Mouse (Mus musculus) MEL (cell line): ENCODE measurements around the gene Nbeal1. TPM values are rescaled to one million over a fixed set of nuclear protein-coding genes. Genes with fewer than 3 reads are reported as not detected.

Experiments
- DNase-seq: peaks from one replicate; pipeline ENCODE4 v3.0.0; 2011; ENCODE audit warnings: low read depth, low spot score
- H3K27ac ChIP-seq: 2 replicates; pipeline ENCODE4 v1.5.1; 2012; ENCODE audit warnings: low read depth, mild to moderate bottlenecking, control low read depth, low read length, moderate library complexity; ENCODE audit not compliant: control insufficient read depth
- H3K27me3 ChIP-seq, 2 experiments: fragments of 150-350 bp in 1 of 2; sonication (generic) in 1 of 2; 2 replicates each; pipeline ENCODE4 v1.6.1; 2012; ENCODE audit warnings: low read length in 2 of 2, mild to moderate bottlenecking in 2 of 2, improper control_type of control experiment in 1 of 2, moderate library complexity in 1 of 2; ENCODE audit not compliant: insufficient read depth in 2 of 2, control insufficient read depth in 1 of 2
- H3K36me3 ChIP-seq, 2 experiments: 2 replicates each; pipeline ENCODE4 v1.6.1; 2012 to 2014; ENCODE audit warnings: low read length in 2 of 2, improper control_type of control experiment in 1 of 2, inconsistent platforms in 1 of 2, mild to moderate bottlenecking in 1 of 2; ENCODE audit not compliant: insufficient read depth in 2 of 2, control insufficient read depth in 1 of 2
- H3K4me1 ChIP-seq, 2 experiments: fragments of 150-350 bp in 1 of 2; sonication (generic) in 1 of 2; 2 replicates each; pipeline ENCODE4 v1.6.1; 2012; ENCODE audit warnings: low read length in 2 of 2, improper control_type of control experiment in 1 of 2, mild to moderate bottlenecking in 1 of 2; ENCODE audit not compliant: insufficient read depth in 2 of 2, control insufficient read depth in 1 of 2
- H3K4me3 ChIP-seq, 2 experiments: fragments of 150-350 bp in 1 of 2; sonication (generic) in 1 of 2; 2 replicates each; pipeline ENCODE4 v1.5.1; 2012; ENCODE audit warnings: low read depth in 2 of 2, low read length in 2 of 2, mild to moderate bottlenecking in 2 of 2, moderate library complexity in 2 of 2, control low read depth in 1 of 2, improper control_type of control experiment in 1 of 2; ENCODE audit not compliant: control insufficient read depth in 1 of 2, insufficient read depth in 1 of 2
- H3K79me2 ChIP-seq: 2 replicates; pipeline ENCODE4 v1.6.1; 2012; ENCODE audit warnings: mild to moderate bottlenecking, low read length, moderate library complexity; ENCODE audit not compliant: control insufficient read depth, poor library complexity, insufficient read depth
- H3K9ac ChIP-seq: 2 replicates; pipeline ENCODE4 v1.6.1; 2012; ENCODE audit warnings: low read depth, mild to moderate bottlenecking, control low read depth, low read length, moderate library complexity; ENCODE audit not compliant: control insufficient read depth, poor library complexity, severe bottlenecking
- H3K9me3 ChIP-seq: fragments of 150-350 bp; sonication (generic); replicated peaks from 2 replicates; pipeline ENCODE4 v1.6.1; 2012; ENCODE audit warnings: mild to moderate bottlenecking, low read length, improper control_type of control experiment, moderate library complexity; ENCODE audit not compliant: insufficient read depth
- BHLHE40 ChIP-seq: IDR thresholded peaks from 2 replicates; pipeline ENCODE4 v1.6.1; 2012; ENCODE audit warnings: low read depth, mild to moderate bottlenecking, inconsistent platforms, low read length, improper control_type of control experiment, borderline replicate concordance
- CHD1 ChIP-seq: IDR thresholded peaks from 2 replicates; pipeline ENCODE4 v1.6.1; 2012; ENCODE audit warnings: low read depth, mild to moderate bottlenecking, inconsistent platforms, low read length, improper control_type of control experiment
- CHD2 ChIP-seq: IDR thresholded peaks from 2 replicates; pipeline ENCODE4 v1.6.1; 2011; ENCODE audit warnings: low read length, improper control_type of control experiment
- CTCF ChIP-seq, 3 experiments: IDR thresholded peaks in 2 of 3; conservative IDR thresholded peaks in 1 of 3; 2 replicates each; pipeline ENCODE4 v1.5.1; 2011 to 2012; ENCODE audit warnings: low read length in 3 of 3, low read depth in 2 of 3, mild to moderate bottlenecking in 2 of 3, improper control_type of control experiment in 1 of 3, inconsistent platforms in 1 of 3, mixed read lengths in 1 of 3, moderate library complexity in 1 of 3; ENCODE audit not compliant: control insufficient read depth in 1 of 3, insufficient read depth in 1 of 3, poor library complexity in 1 of 3, severe bottlenecking in 1 of 3
- E2F4 ChIP-seq: IDR thresholded peaks from 2 replicates; pipeline ENCODE4 v1.6.1; 2011; ENCODE audit warnings: low read depth, low read length, improper control_type of control experiment, borderline replicate concordance
- ELF1 ChIP-seq: IDR thresholded peaks from 2 replicates; pipeline ENCODE4 v1.6.1; 2014; ENCODE audit warnings: low read depth, mild to moderate bottlenecking, inconsistent platforms, low read length, improper control_type of control experiment, moderate library complexity
- EP300 ChIP-seq, 2 experiments: IDR thresholded peaks; 2 replicates each; pipeline ENCODE4 v1.6.1; 2011; ENCODE audit warnings: improper control_type of control experiment in 2 of 2, low read length in 2 of 2, low read depth in 1 of 2, mild to moderate bottlenecking in 1 of 2
- ETS1 ChIP-seq: IDR thresholded peaks from 2 replicates; pipeline ENCODE4 v1.6.1; 2012; ENCODE audit warnings: low read depth, mild to moderate bottlenecking, inconsistent platforms, low read length, improper control_type of control experiment, moderate library complexity
- GATA1 ChIP-seq: IDR thresholded peaks from 2 replicates; pipeline ENCODE4 v1.6.1; 2011; ENCODE audit warnings: low read depth, low read length, improper control_type of control experiment
- HCFC1 ChIP-seq: IDR thresholded peaks from 2 replicates; pipeline ENCODE4 v1.6.1; 2012; ENCODE audit warnings: low read depth, mild to moderate bottlenecking, inconsistent platforms, low read length, improper control_type of control experiment, moderate library complexity
- JUND ChIP-seq: IDR thresholded peaks from 2 replicates; pipeline ENCODE4 v1.6.1; 2011; ENCODE audit warnings: low read depth, mild to moderate bottlenecking, improper control_type of control experiment, low read length
- KAT2A ChIP-seq: conservative IDR thresholded peaks from 2 replicates; pipeline ENCODE4 v1.6.1; 2012; ENCODE audit warnings: low read depth, low read length, improper control_type of control experiment, inconsistent platforms
- MAFK ChIP-seq: IDR thresholded peaks from 2 replicates; pipeline ENCODE4 v1.6.1; 2011; ENCODE audit warnings: low read depth, mild to moderate bottlenecking, low read length, improper control_type of control experiment, borderline replicate concordance
- MAX ChIP-seq: IDR thresholded peaks from 2 replicates; pipeline ENCODE4 v1.6.1; 2011; ENCODE audit warnings: low read length, improper control_type of control experiment
- MAZ ChIP-seq: IDR thresholded peaks from 2 replicates; pipeline ENCODE4 v1.6.1; 2012; ENCODE audit warnings: low read depth, mild to moderate bottlenecking, inconsistent platforms, low read length, improper control_type of control experiment
- MEF2A ChIP-seq: IDR thresholded peaks from 2 replicates; pipeline ENCODE4 v1.6.1; 2014; ENCODE audit warnings: low read depth, mild to moderate bottlenecking, inconsistent platforms, low read length, improper control_type of control experiment; ENCODE audit not compliant: poor library complexity, insufficient replicate concordance, severe bottlenecking; ENCODE audit errors: extremely low read depth
- MXI1 ChIP-seq: IDR thresholded peaks from 2 replicates; pipeline ENCODE4 v1.6.1; 2011; ENCODE audit warnings: mild to moderate bottlenecking, low read depth, low read length, improper control_type of control experiment
- MYB ChIP-seq: IDR thresholded peaks from 2 replicates; pipeline ENCODE4 v1.6.1; 2011; ENCODE audit warnings: mild to moderate bottlenecking, low read depth, low read length, improper control_type of control experiment
- MYC ChIP-seq: IDR thresholded peaks from 2 replicates; pipeline ENCODE4 v1.6.1; 2011; ENCODE audit warnings: low read depth, mild to moderate bottlenecking, low read length, improper control_type of control experiment, moderate library complexity
- NELFE ChIP-seq: IDR thresholded peaks from 2 replicates; pipeline ENCODE4 v1.6.1; 2011; ENCODE audit warnings: low read depth, low read length, improper control_type of control experiment
- NRF1 ChIP-seq: IDR thresholded peaks from 2 replicates; pipeline ENCODE4 v1.6.1; 2014; ENCODE audit warnings: low read depth, mild to moderate bottlenecking, inconsistent platforms, low read length, improper control_type of control experiment, moderate library complexity; ENCODE audit not compliant: poor library complexity, insufficient read depth, severe bottlenecking
- POLR2A ChIP-seq, 2 experiments: IDR thresholded peaks; 2 replicates each; pipeline ENCODE4 v1.6.1; 2011 to 2012; ENCODE audit warnings: low read length in 2 of 2, mild to moderate bottlenecking in 2 of 2, control low read depth in 1 of 2, improper control_type of control experiment in 1 of 2, low read depth in 1 of 2, moderate library complexity in 1 of 2; ENCODE audit not compliant: control insufficient read depth in 1 of 2, insufficient read depth in 1 of 2, poor library complexity in 1 of 2
- POLR2AphosphoS2 ChIP-seq: IDR thresholded peaks from 2 replicates; pipeline ENCODE4 v1.6.1; 2011; ENCODE audit warnings: low read length, improper control_type of control experiment
- RAD21 ChIP-seq: IDR thresholded peaks from 2 replicates; pipeline ENCODE4 v1.6.1; 2011; ENCODE audit warnings: mild to moderate bottlenecking, low read depth, low read length, improper control_type of control experiment
- RCOR1 ChIP-seq: IDR thresholded peaks from 2 replicates; pipeline ENCODE4 v1.6.1; 2012; ENCODE audit warnings: low read depth, mild to moderate bottlenecking, inconsistent platforms, low read length, improper control_type of control experiment
- SIN3A ChIP-seq: IDR thresholded peaks from 2 replicates; pipeline ENCODE4 v1.6.1; 2012; ENCODE audit warnings: low read length, improper control_type of control experiment, inconsistent platforms
- SMC3 ChIP-seq: IDR thresholded peaks from 2 replicates; pipeline ENCODE4 v1.6.1; 2011; ENCODE audit warnings: low read depth, low read length, improper control_type of control experiment
- TAL1 ChIP-seq: IDR thresholded peaks from 2 replicates; pipeline ENCODE4 v1.6.1; 2012; ENCODE audit warnings: mild to moderate bottlenecking, inconsistent platforms, low read length, moderate library complexity, mixed read lengths
- TBP ChIP-seq: IDR thresholded peaks from 2 replicates; pipeline ENCODE4 v1.8.0; 2011; ENCODE audit warnings: low read depth, low read length, improper control_type of control experiment
- TCF12 ChIP-seq: IDR thresholded peaks from 2 replicates; pipeline ENCODE4 v1.6.1; 2014; ENCODE audit warnings: low read depth, mild to moderate bottlenecking, inconsistent platforms, low read length, improper control_type of control experiment, moderate library complexity
- UBTF ChIP-seq: IDR thresholded peaks from 2 replicates; pipeline ENCODE4 v1.6.1; 2012; ENCODE audit warnings: low read depth, mild to moderate bottlenecking, inconsistent platforms, low read length, improper control_type of control experiment, moderate library complexity, borderline replicate concordance; ENCODE audit not compliant: insufficient read depth
- USF2 ChIP-seq, 2 experiments: IDR thresholded peaks; 2 replicates each; pipeline ENCODE4 v1.6.1; 2011 to 2012; ENCODE audit warnings: improper control_type of control experiment in 2 of 2, low read length in 2 of 2, borderline replicate concordance in 1 of 2, inconsistent platforms in 1 of 2, low read depth in 1 of 2, mild to moderate bottlenecking in 1 of 2; ENCODE audit not compliant: insufficient read depth in 1 of 2
- ZKSCAN1 ChIP-seq: IDR thresholded peaks from 2 replicates; pipeline ENCODE4 v1.6.1; 2012; ENCODE audit warnings: low read depth, mild to moderate bottlenecking, inconsistent platforms, low read length, improper control_type of control experiment, moderate library complexity
- ZMIZ1 ChIP-seq: IDR thresholded peaks from 2 replicates; pipeline ENCODE4 v1.6.1; 2012; ENCODE audit warnings: low read depth, mild to moderate bottlenecking, inconsistent platforms, low read length, improper control_type of control experiment, moderate library complexity
- polyA plus RNA-seq, 2 experiments: library from polyadenylated mRNA; stranded (reverse) in 1 of 2; unstranded in 1 of 2; fragments of >175 nt in 1 of 2; fragments of >200 nt in 1 of 2; gene quantifications; 2 replicates each; pipeline versions ENCODE4 v1.2.1 to v1.2.4; 2012; ENCODE audit warnings: low replicate concordance in 2 of 2, low read depth in 1 of 2; ENCODE audit not compliant: insufficient read length in 2 of 2, insufficient read depth in 1 of 2, missing spikeins in 1 of 2
- total RNA-seq: library from RNA; depleted of rRNA; stranded (reverse); fragments of 300-350 nt; gene quantifications from 2 replicates; pipeline ENCODE4 v1.2.3, GENCODE M21; 2012; rRNA removed

The Nbeal1 gene
- total RNA-seq = 2.0 and 2.5 TPM in 2 replicates
- 1 to 10 TPM in 1 of 2 experiments, not detected in 1; 1.5 TPM for polyA plus RNA-seq

DNA sequence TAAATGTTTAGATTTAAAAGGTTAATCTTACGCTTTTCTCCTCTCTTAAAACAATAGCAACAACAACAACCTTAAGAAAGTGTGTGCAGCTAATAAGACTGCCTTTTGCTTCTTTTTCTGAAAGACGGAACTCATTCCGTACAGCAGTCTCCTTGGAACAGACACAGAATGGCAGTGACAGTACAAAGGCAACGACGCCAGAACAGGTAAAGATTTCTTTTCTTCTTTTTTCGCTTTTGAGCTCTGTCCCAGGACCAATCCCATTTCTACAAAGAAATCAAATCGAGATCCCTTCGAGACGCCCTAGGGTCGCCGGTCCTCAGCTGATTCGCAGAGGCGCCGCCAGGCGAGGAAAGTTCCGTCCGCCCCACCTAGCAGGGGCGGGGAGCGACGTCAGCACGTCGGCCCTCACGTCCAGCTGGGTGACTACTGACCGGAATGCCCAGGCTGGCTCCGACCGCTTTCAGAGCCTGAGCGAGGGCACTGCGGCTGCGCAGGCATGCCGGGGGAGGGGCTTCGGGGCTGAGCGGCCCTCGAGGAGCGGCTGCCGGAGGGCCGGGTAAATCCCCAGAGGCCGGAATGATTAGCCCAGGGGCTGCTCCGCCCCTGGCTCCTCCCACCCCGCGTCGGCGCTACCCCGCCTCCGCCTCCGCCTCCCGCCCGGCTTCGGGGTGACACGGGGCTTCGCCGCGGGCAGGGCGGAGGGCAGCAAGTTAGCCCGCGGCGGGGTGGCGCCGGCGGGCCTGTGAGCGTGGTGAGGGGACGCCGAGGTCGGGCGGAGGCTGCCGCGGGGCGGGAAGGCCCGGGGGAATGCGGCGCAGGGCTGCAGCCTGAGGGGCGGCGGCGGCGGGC, at the start of gene Nbeal1:
TSS of gene Nbeal1 (plus strand) at position 668 of the 852 bp plus-strand sequence.
- peak within 1 kb of the TSS; percentile 94 for H3K9ac ChIP-seq
- DNase-seq = peak; percentile 97
- no peak for TF ChIP-seq MAFK
- no peak for TF ChIP-seq MEF2A
- no peak for TF ChIP-seq CHD2
- TF ChIP-seq ELF1 = no peak
- TF ChIP-seq KAT2A = no peak
- no peak for TF ChIP-seq UBTF
- TF ChIP-seq CHD1 = no peak
- TF ChIP-seq ZKSCAN1 = no peak
- no peak for TF ChIP-seq MAX
- TF ChIP-seq RCOR1 = no peak
- TF ChIP-seq ETS1 = peak; percentile 67
- TF ChIP-seq JUND = no peak
- TF ChIP-seq POLR2A (IDR thresholded peaks at IDR 0.05; ENCODE audit: control insufficient read depth in 1 of 2, insufficient read depth in 1 of 2, low read depth in 1 of 2, low read length in 2 of 2, poor library complexity in 1 of 2) = peak; percentile 57 to 64
- TF ChIP-seq SMC3 = no peak
- peak; percentile 91 for TF ChIP-seq SIN3A
- 0 out of 2 replicates have a peak, but pooled peaks have one; percentile 8 for TF ChIP-seq MYC
- peak; percentile 72; the same call in 1 of the 2 replicates for TF ChIP-seq HCFC1
- peak; percentile 67 for TF ChIP-seq NELFE
- TF ChIP-seq MAZ = peak; percentile 15; the same call in 1 of the 2 replicates
- no peak for TF ChIP-seq MYB
- no peak for TF ChIP-seq GATA1
- TF ChIP-seq NRF1 = peak; percentile 99
- TF ChIP-seq EP300 (IDR thresholded peaks at IDR 0.05; ENCODE audit: low read depth in 1 of 2, low read length in 2 of 2) = no peak
- no peak for TF ChIP-seq USF2 (IDR thresholded peaks at IDR 0.05; ENCODE audit: borderline replicate concordance in 1 of 2, insufficient read depth in 1 of 2, low read depth in 1 of 2, low read length in 2 of 2)
- no peak for TF ChIP-seq BHLHE40
- no peak; the same call in none of the 2 replicates for TF ChIP-seq ZMIZ1
- TF ChIP-seq TAL1 = no peak
- TF ChIP-seq MXI1 = peak; percentile 34; the same call in 1 of the 2 replicates
- peak; percentile 39; the same call in 1 of the 2 replicates for TF ChIP-seq TCF12
- TF ChIP-seq CTCF (IDR thresholded peaks at IDR 0.05 in 2 of 3, conservative IDR thresholded peaks at IDR 0.05 in 1 of 3; ENCODE audit: control insufficient read depth in 1 of 3, insufficient read depth in 1 of 3, low read depth in 2 of 3, low read length in 3 of 3, poor library complexity in 1 of 3, severe bottlenecking in 1 of 3) = no peak
- TF ChIP-seq TBP = peak; percentile 47; the same call in 1 of the 2 replicates
- TF ChIP-seq RAD21 = no peak
- TF ChIP-seq E2F4 = no peak
- peak; percentile 35; the same call in 1 of the 2 replicates for TF ChIP-seq POLR2AphosphoS2

More for the DNA sequence above, at the start of gene Nbeal1:
- H3K27me3 ChIP-seq = no peaks in the 10 kb centered on the region
- H3K9me3 ChIP-seq = no peaks in the 10 kb centered on the region
- H3K4me3 ChIP-seq = peak within 1 kb of the TSS; percentile 98 to 100
- peak within 1 kb of the TSS; percentile 66 for H3K27ac ChIP-seq
- peaks cover 8% of the 10 kb centered on the region for H3K79me2 ChIP-seq
- peaks cover 0 to 5% of the 10 kb centered on the region in 2 experiments; a peak in 2 of 4 replicates for H3K4me1 ChIP-seq
- peaks cover 0 to 14% of the 10 kb centered on the region in 2 experiments; a peak in 2 of 4 replicates for H3K36me3 ChIP-seq
